Mouse (Mus musculus) myocyte (in vitro differentiated cells): ENCODE measurements around the gene Rcor1. TPM values are rescaled to one million over a fixed set of nuclear protein-coding genes. Genes with fewer than 3 reads are reported as not detected.

Source experiments
- H3K27me3 ChIP-seq: one replicate; pipeline ENCODE4 v1.6.1; 2011; ENCODE audit not compliant: control insufficient read depth, insufficient read depth, insufficient read length
- H3K36me3 ChIP-seq: one replicate; pipeline ENCODE4 v1.6.1; 2011; ENCODE audit not compliant: control insufficient read depth, insufficient read depth
- H3K4me2 ChIP-seq: one replicate; pipeline ENCODE4 v1.6.1; 2011; ENCODE audit warnings: low read depth, control low read depth
- H3K4me3 ChIP-seq: one replicate; pipeline ENCODE4 v1.5.1; 2011; ENCODE audit warnings: mild to moderate bottlenecking, control low read depth, moderate library complexity
- H3K79me2 ChIP-seq: one replicate; pipeline ENCODE4 v1.6.1; 2011; ENCODE audit not compliant: control insufficient read depth, insufficient read depth
- H3ac ChIP-seq: one replicate; pipeline ENCODE4 v1.6.1; 2011; ENCODE audit not compliant: control insufficient read depth, insufficient read length
- CEBPB ChIP-seq: IDR thresholded peaks from 2 replicates; pipeline ENCODE4 v1.6.1; 2011; ENCODE audit warnings: mild to moderate bottlenecking, moderate library complexity; ENCODE audit not compliant: poor library complexity, insufficient read depth, severe bottlenecking
- E2F4 ChIP-seq: IDR thresholded peaks from one replicate; pipeline ENCODE4 v1.6.1; 2011; ENCODE audit warnings: mild to moderate bottlenecking, control low read depth, moderate library complexity; ENCODE audit not compliant: insufficient read depth
- MAX ChIP-seq: IDR thresholded peaks from one replicate; pipeline ENCODE4 v1.6.1; 2011; ENCODE audit warnings: low read depth, mild to moderate bottlenecking, control low read depth
- MYOD1 ChIP-seq, 3 experiments: IDR thresholded peaks; one replicate each; pipeline ENCODE4 v1.6.1; 2011; ENCODE audit warnings: control low read depth in 2 of 3, low read depth in 2 of 3, mild to moderate bottlenecking in 2 of 3, moderate library complexity in 1 of 3; ENCODE audit not compliant: insufficient read length in 2 of 3, control insufficient read depth in 1 of 3
- MYOG ChIP-seq, 3 experiments: IDR thresholded peaks; one replicate each; pipeline ENCODE4 v1.6.1; 2011; ENCODE audit warnings: control low read depth in 2 of 3, low read depth in 2 of 3, mild to moderate bottlenecking in 2 of 3; ENCODE audit not compliant: insufficient read length in 2 of 3, control insufficient read depth in 1 of 3, insufficient read depth in 1 of 3
- POLR2A ChIP-seq: IDR thresholded peaks from one replicate; pipeline ENCODE4 v1.6.1; 2011; ENCODE audit warnings: low read depth, mild to moderate bottlenecking, control low read depth, moderate library complexity; ENCODE audit not compliant: insufficient read length
- POLR2AphosphoS2 ChIP-seq: IDR thresholded peaks from one replicate; pipeline ENCODE4 v1.6.1; 2011; ENCODE audit warnings: low read depth, control low read depth; ENCODE audit not compliant: insufficient read length
- REST ChIP-seq: IDR thresholded peaks from one replicate; pipeline ENCODE4 v1.6.1; 2011; ENCODE audit warnings: mild to moderate bottlenecking, control low read depth, moderate library complexity; ENCODE audit not compliant: insufficient read depth, insufficient read length
- SRF ChIP-seq: IDR thresholded peaks from one replicate; pipeline ENCODE4 v1.6.1; 2011; ENCODE audit warnings: low read depth; ENCODE audit not compliant: control insufficient read depth, insufficient read length
- TCF12 ChIP-seq: IDR thresholded peaks from one replicate; pipeline ENCODE4 v1.6.1; 2011; ENCODE audit warnings: mild to moderate bottlenecking, control low read depth; ENCODE audit not compliant: poor library complexity, insufficient read depth, severe bottlenecking
- TCF3 ChIP-seq: IDR thresholded peaks from one replicate; pipeline ENCODE4 v1.6.1; 2011; ENCODE audit warnings: low read depth, control low read depth; ENCODE audit not compliant: insufficient read length
- USF1 ChIP-seq: IDR thresholded peaks from one replicate; pipeline ENCODE4 v1.6.1; 2011; ENCODE audit warnings: low read depth, mild to moderate bottlenecking, control low read depth, moderate library complexity
- polyA plus RNA-seq: library from polyadenylated mRNA; unstranded; fragments of >200 nt; fragmentation: generic; extraction: Trizol; gene quantifications from one replicate; pipeline ENCODE4 v1.2.1, GENCODE M21; 2012; ENCODE audit warnings: missing spikeins

The Rcor1 gene
- polyA plus RNA-seq, 1 experiment, result 9.4 TPM

- no peak overlapping the region for H3K4me3 ChIP-seq
- H3K4me2 ChIP-seq, result no peak overlapping the region
- no peaks in the 10 kb centered on the region for H3K27me3 ChIP-seq
- no peaks in the 10 kb centered on the region for H3K79me2 ChIP-seq
- H3K36me3 ChIP-seq, result no peaks in the 10 kb centered on the region
- no peak overlapping the region for H3ac ChIP-seq
- TF ChIP-seq CEBPB (no peak), USF1 (no peak), TCF3 (no peak), POLR2A (no peak), E2F4 (no peak), MYOD1 (IDR thresholded peaks at IDR 0.05; ENCODE audit: control insufficient read depth in 1 of 3, insufficient read length in 2 of 3, low read depth in 2 of 3) (no peak), MAX (no peak), POLR2AphosphoS2 (no peak), REST (no peak), TCF12 (no peak), MYOG (IDR thresholded peaks at IDR 0.05; ENCODE audit: control insufficient read depth in 1 of 3, insufficient read depth in 1 of 3, insufficient read length in 2 of 3, low read depth in 2 of 3) (no peak), SRF (no peak)
Measured at GRCm38 (mm10) chr12:111018068-111018467, 21.1 kb upstream of the Rcor1 start.

GRCm38 (mm10) chr12:111019086-111019485 is 20.1 kb upstream of the Rcor1 start:
- Histone ChIP-seq H3K79me2 (no peaks in the 10 kb centered on the region), H3K4me3 (no peak overlapping the region), H3ac (no peak overlapping the region), H3K36me3 (no peaks in the 10 kb centered on the region), H3K4me2 (no peak overlapping the region), H3K27me3 (no peaks in the 10 kb centered on the region)
- no peak for TF ChIP-seq SRF
- no peak for TF ChIP-seq MAX
- TF ChIP-seq REST, result no peak

GRCm38 (mm10) chr12:111021138-111021537 is 18.0 kb upstream of the Rcor1 start:
- H3ac ChIP-seq, result no peak overlapping the region
- no peaks in the 10 kb centered on the region for H3K36me3 ChIP-seq
- peak; percentile 97 to 100 (median 99) for TF ChIP-seq MYOD1 (IDR thresholded peaks at IDR 0.05; ENCODE audit: control insufficient read depth in 1 of 3, insufficient read length in 2 of 3, low read depth in 2 of 3)
- peak; percentile 100 for TF ChIP-seq TCF12
- TF ChIP-seq POLR2A, result no peak
- peak; percentile 97 for TF ChIP-seq TCF3
- peak; percentile 96 to 100 (median 100) for TF ChIP-seq MYOG (IDR thresholded peaks at IDR 0.05; ENCODE audit: control insufficient read depth in 1 of 3, insufficient read depth in 1 of 3, insufficient read length in 2 of 3, low read depth in 2 of 3)
- no peak for TF ChIP-seq SRF
- TF ChIP-seq E2F4, result no peak
- no peak overlapping the region for H3K4me3 ChIP-seq
- H3K79me2 ChIP-seq, result no peaks in the 10 kb centered on the region
- no peaks in the 10 kb centered on the region for H3K27me3 ChIP-seq
- peak overlapping the region; percentile 64 for H3K4me2 ChIP-seq

- TF ChIP-seq CEBPB (no peak), TCF3 (no peak), E2F4 (no peak), TCF12 (no peak), SRF (no peak), MYOG (IDR thresholded peaks at IDR 0.05; ENCODE audit: control insufficient read depth in 1 of 3, insufficient read depth in 1 of 3, insufficient read length in 2 of 3, low read depth in 2 of 3) (no peak), REST (no peak), POLR2A (no peak), MYOD1 (IDR thresholded peaks at IDR 0.05; ENCODE audit: control insufficient read depth in 1 of 3, insufficient read length in 2 of 3, low read depth in 2 of 3) (no peak), MAX (no peak), POLR2AphosphoS2 (no peak), USF1 (no peak)
- Histone ChIP-seq H3K79me2 (no peaks in the 10 kb centered on the region), H3ac (no peak overlapping the region), H3K27me3 (no peaks in the 10 kb centered on the region), H3K36me3 (no peaks in the 10 kb centered on the region), H3K4me2 (peak overlapping the region; percentile 64), H3K4me3 (no peak overlapping the region)
Measured at GRCm38 (mm10) chr12:111021577-111021976, 17.6 kb upstream of the Rcor1 start.

- no peak for TF ChIP-seq USF1
- Histone ChIP-seq H3K4me3 (no peak overlapping the region), H3K4me2 (no peak overlapping the region), H3K79me2 (no peaks in the 10 kb centered on the region), H3K27me3 (peaks cover 12% of the 10 kb centered on the region), H3K36me3 (no peaks in the 10 kb centered on the region), H3ac (no peak overlapping the region)
Measured at GRCm38 (mm10) chr12:111028176-111029167, 10.7 kb upstream of the Rcor1 start.
